Mouse (Mus musculus): ENCODE measurements around the gene Sgo2a.
A peak's percentile ranks its signal among the peaks of the same experiment; 100 is the strongest.
"Not testable (repeated sequence)": the region's sequence is repeated elsewhere in the genome, so short reads cannot be mapped to it uniquely, and the experiment has no call there.

Gene Sgo2a

DNA sequence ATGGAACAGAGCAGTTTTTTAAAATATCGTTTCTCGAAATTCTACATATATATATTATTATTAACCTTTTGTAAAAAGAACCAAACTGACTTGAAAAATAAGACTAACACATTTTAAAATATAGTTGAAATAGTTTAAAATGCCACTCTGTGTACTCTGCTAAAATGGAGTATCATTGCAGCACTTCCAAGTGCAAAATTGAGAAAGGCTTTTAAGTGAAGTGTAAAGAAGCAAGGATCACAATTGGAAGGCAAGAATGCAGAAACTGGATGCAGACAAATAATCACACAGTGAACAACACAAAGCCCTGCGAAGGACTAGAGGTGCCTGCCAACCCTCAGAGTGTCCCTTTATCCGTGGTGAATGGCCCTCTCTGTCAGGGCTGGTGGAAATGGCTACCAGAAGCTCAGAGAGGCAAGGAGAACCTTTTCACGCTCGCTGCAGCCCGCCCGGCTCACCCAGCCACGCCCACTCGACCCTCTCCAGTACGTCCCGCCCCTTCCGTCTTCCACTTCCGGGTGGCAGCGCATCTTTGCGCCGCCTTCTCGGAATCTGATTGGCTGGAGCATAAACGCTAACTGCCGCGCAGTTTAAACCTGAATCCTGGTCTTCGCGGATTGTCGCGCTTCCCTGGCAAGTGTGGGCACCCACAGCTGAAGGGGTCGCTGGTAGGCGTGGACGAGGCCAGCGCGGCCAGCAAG lies at the start of gene Sgo2a:
Gene Sgo2a, plus strand, starts transcription at position 540 of the 701 bp plus-strand sequence.
- peak; percentile 80 to 97 for DNase-seq (ENCODE audit: low spot score in 2 of 2)

- DNase-seq (ENCODE audit: low spot score in 2 of 2), result no peak
These were observed 48.0 kb upstream of the Sgo2a start for GRCm38 (mm10) chr1:57947552-57948347.

- DNase-seq (ENCODE audit: low spot score in 2 of 2), result no peak
These were observed 46.6 kb upstream of the Sgo2a start for GRCm38 (mm10) chr1:57949195-57949594.

GRCm38 (mm10) chr1:57949716-57950115 lies 46.1 kb upstream of the Sgo2a start:
- no peak for DNase-seq (ENCODE audit: low spot score in 2 of 2)

GRCm38 (mm10) chr1:57952509-57952908 lies 43.3 kb upstream of the Sgo2a start:
- no peak for DNase-seq (ENCODE audit: low spot score in 2 of 2)

GRCm38 (mm10) chr1:57953586-57954375 lies 42.0 kb upstream of the Sgo2a start:
- no peak for DNase-seq (ENCODE audit: low spot score in 2 of 2)

GRCm38 (mm10) chr1:57954376-57954765 lies 41.4 kb upstream of the Sgo2a start:
- DNase-seq (ENCODE audit: low spot score in 2 of 2), result no peak

DNA sequence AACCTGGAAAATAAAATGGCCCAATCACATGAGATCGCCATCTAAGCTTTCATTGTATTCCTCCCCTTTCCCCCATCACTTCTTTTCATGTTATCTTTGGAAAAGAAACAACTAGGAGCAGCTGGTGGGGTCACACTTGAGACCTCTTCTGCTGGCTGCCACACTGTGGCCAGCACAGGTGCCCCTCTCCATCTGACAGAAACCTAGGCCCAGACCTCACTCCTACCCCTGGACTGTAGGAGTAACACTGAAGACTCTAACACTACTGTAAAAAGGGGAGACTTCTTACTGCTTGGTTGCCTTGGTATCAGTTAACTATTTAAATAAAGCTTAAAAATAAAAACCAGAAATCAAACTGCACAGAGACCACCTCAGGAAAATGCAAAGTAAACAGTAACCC lies 40.0 kb upstream of the Sgo2a start:
- DNase-seq (ENCODE audit: low spot score in 2 of 2), result no peak

- peak; percentile 92 to 96 for DNase-seq (ENCODE audit: low spot score in 2 of 2)
These were observed 26.2 kb upstream of the Sgo2a start for GRCm38 (mm10) chr1:57969327-57970271.

DNA sequence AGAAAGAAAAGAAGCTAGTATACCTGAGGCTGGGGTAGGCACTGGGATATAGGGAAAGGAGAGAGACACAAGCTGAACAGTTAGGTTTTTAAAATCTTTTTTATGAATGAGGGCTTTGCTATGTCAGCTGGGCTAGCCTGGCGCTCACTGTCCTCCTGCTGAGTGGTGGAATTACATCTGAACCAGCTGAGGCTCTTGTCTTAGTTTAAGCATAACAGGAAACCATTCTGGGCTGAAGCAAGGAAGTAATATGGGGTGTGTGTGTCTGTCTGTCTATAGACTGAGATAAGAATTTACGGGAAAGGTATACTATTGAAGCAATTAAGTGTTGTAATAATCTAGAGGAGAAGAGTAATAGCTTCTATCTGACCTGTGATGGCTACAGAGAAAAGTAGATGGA lies 24.2 kb upstream of the Sgo2a start:
- DNase-seq (ENCODE audit: low spot score in 2 of 2), result no peak

- DNase-seq (ENCODE audit: low spot score in 2 of 2), result no peak
These were observed 18.9 kb upstream of the Sgo2a start for GRCm38 (mm10) chr1:57976860-57977259.

- no peak for DNase-seq (ENCODE audit: low spot score in 2 of 2)
These were observed 6.6 kb upstream of the Sgo2a start for GRCm38 (mm10) chr1:57989052-57989600.

GRCm38 (mm10) chr1:57991277-57991676 lies 4.5 kb upstream of the Sgo2a start:
- DNase-seq (ENCODE audit: low spot score in 2 of 2), result no peak

GRCm38 (mm10) chr1:57996133-57996615 lies 403 bp downstream of the Sgo2a start:
- no peak for DNase-seq (ENCODE audit: low spot score in 2 of 2)

- DNase-seq (ENCODE audit: low spot score in 2 of 2), result no peak
These were observed 2.4 kb downstream of the Sgo2a start for GRCm38 (mm10) chr1:57998146-57998545.

DNA sequence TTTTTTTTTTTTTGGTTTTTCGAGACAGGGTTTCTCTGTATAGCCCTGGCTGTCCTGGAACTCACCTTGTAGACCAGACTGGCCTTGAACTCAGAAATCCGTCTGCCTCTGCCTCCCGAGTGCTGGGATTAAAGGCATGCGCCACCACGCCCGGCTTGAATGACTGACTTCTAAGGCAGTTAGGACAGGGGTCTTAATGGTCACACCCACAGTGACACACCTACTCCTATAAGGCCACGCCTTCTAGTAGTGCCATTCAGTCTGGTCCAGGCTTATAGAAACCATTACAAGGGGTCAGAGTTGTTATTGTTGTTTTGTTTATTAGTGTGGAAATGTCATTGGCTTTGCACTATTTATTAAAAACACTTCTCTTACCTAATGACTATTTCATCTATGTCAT lies 10.6 kb downstream of the Sgo2a start:
- DNase-seq (ENCODE audit: low spot score in 2 of 2), result not testable (repeated sequence)

DNA sequence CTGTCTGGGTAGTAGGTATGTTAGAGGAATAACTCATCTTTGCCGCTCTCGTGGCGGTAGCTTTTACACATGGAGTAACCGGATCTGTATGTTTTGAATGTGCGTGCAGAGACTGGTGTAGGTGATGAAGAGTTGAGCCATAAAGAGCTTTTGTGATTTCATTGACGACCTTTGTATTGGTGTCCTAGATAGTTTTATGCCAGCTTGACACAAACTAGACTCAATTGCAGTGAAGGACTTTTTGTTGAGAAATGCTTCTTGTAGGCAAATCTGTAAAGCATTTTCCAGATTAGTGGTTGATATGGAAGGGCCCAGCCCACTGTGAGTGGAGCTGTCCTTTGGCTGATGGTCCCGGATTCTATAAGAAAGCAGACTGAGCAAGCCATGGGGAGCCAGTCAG lies 23.1 kb downstream of the Sgo2a start, which contains the start of gene Kctd18:
Gene Kctd18, minus strand, starts transcription at position 101 of the 400 bp plus-strand sequence.
- DNase-seq (ENCODE audit: low spot score in 2 of 2), result no peak

DNA sequence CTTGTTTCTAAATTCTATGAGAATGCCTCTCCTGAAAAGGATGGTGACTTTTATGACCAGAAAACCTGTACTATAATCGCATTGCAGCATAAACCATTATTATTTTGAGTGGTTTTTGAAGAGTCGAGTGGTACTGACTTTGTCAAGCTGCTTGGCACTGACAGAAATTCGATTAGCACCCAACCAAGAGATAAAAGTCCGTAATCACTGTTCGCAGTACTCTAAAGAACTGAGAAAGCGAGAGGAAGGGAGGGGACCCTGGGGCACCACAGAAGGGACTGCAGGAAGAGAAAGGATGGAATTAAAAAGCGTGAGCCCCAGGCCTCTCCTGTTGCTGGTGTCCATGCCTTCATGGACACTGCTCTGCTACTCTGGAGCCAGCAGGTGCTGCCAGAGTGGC lies 31.9 kb downstream of the Sgo2a start:
- no peak for DNase-seq (ENCODE audit: low spot score in 2 of 2)

DNA sequence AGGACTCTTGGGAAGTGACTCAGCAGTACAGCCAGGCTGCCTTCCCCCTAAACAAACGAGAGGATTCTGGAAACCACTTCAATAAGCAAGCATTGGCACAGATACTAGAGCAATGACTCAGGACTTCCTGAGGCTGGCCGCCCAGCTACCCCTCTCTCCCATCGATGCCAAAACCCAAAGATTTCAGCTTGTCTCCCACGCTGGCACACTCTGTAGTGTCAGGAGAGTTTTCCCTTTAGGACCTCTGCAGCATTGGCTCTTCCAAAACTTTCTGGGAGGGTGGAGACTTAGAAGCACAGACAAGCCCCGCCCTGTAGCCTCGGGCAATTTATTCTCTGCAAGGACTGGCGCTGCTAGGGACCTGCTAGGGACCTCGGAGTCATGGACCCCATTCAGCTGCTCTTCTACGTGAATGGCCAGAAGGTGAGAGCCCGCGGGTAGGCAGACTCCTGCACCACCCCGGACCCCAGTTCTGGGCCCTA lies 33.9 kb downstream of the Sgo2a start, which contains the start of gene Aox1:
Gene Aox1, plus strand, starts transcription at position 296 of the 482 bp plus-strand sequence.
- no peak for DNase-seq (ENCODE audit: low spot score in 2 of 2)

GRCm38 (mm10) chr1:58030156-58030871 lies 34.5 kb downstream of the Sgo2a start:
- DNase-seq (ENCODE audit: low spot score in 2 of 2), result no peak

All from spleen, postnatal 10 days (tissue).